Mouse (Mus musculus): ENCODE data around the gene Irs3.

The Irs3 gene

DNA sequence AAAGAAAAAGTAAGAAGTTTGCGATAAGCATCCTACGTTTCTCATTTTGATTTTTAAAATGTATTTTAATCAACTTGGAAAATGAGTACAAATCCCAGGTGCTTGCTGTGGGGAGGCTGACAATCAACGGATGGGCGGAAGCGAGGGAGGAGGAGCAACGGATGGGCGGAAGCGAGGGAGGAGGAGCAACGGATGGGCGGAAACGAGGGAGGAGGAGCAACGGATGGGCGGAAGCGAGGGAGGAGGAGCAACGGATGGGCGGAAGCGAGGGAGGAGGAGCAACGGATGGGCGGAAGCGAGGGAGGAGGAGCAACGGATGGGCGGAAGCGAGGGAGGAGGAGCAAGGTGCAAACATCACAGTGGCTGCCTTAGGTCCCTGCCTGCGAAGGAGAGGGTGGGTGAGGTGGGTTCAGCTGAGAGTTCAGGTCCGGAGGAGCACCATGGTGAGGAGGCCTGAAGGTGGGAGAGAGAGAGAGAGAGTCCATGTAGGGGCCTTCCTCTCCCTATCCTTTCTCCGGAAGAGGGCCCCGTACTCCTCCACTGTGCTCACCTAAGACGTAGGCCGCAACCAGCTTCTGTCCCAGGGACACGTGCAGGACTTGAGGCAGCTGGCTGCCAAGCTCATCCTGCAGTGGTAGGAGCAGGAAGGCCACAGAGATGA, 48.8 kb downstream of the Irs3 start:
- no peak for DNase-seq (ENCODE audit: extremely low spot score, low read depth, low spot score)

DNA sequence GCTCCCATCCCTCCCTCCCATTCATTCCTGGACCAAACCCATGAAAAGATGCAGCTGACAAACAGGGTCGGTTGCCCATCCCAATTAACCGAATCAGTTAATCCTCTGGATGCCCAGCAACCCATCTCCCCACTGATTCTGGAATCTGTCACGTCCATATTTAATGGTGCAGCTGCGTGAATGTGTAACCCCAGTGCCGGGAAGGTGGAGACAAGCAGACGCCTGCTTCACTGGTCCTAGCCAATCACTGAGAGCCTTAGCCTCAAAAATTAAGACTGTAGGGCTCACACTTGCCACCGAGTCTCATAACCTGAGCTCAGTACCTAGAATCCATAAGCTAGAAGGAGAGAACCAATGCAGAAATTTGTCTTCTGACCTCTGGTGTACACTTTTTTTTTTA, 49.6 kb downstream of the Irs3 start:
- DNase-seq (ENCODE audit: extremely low spot score, low read depth, low spot score), result no peak

All from hindlimb bud, embryonic 11.5 days (tissue).